Mouse (Mus musculus): ENCODE measurements at regions not wholly inside any gene's neighbourhood (a gene's known extent, or its start where the extent isn't known, plus 50 kb on each side); places are given as distances from the start of the nearest gene placed in this dataset.

DNA sequence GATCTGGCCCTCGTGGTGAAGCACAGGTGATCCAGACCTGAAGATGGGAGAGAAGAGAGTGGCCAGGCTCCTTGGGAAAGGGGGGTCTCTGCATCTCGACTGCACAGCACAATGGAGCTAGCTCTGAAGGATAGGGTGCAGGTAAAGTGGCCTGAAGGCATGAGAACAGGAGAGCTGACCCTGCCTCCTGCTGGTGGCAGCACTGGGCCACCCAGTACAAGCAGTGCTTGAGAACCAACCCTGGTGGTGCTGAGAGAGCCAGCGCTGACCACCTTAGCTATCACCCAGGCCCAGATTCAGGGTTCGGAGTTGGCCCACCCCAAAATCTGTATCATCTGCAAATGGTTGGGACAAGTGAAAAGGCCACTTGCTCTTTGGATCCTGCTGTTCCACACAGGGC is 66.2 kb downstream of the A730009L09Rik start:
- no peak for DNase-seq (ENCODE audit: low spot score)

DNA sequence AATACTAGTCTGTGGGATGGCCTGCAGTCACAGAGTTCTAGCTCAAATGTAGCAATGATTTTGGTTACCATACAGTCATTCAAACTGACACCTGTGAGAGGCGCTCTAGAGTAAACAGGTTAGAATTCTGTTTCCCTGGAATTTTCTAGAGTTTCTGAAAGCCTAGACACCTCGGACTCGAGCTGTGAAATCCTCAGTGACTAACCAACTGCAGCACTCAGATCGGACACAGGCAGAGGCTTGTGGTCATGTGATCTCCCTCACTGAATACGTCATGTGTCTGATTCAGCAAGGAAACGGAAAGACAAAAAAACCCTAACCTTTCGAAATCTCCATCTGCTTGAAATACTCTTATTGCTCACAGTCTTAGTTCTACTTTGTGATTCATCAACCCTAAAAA is 68.4 kb downstream of the A730009L09Rik start:
- DNase-seq (ENCODE audit: low spot score), result peak; percentile 79

DNA sequence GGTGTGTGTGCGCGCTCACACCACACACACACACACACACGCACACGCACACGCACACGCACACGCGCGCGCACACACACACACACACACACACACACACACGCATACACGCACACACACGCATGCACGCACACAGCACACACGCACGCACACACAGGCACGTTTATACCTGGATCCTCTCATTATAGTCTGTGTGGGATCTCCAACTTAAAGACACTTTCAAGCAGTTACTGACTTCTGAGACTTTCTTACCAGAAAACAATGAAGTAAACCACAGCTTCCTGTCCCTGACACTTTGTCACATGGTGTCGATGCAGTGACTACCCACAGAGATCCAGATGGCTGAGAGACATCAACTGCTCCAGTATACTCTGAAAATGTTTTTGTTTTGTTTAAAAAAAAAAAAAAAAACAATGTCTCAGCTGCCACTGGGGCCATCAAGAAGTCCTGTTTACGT is 68.9 kb downstream of the A730009L09Rik start:
- DNase-seq (ENCODE audit: low spot score), result peak; percentile 89

DNA sequence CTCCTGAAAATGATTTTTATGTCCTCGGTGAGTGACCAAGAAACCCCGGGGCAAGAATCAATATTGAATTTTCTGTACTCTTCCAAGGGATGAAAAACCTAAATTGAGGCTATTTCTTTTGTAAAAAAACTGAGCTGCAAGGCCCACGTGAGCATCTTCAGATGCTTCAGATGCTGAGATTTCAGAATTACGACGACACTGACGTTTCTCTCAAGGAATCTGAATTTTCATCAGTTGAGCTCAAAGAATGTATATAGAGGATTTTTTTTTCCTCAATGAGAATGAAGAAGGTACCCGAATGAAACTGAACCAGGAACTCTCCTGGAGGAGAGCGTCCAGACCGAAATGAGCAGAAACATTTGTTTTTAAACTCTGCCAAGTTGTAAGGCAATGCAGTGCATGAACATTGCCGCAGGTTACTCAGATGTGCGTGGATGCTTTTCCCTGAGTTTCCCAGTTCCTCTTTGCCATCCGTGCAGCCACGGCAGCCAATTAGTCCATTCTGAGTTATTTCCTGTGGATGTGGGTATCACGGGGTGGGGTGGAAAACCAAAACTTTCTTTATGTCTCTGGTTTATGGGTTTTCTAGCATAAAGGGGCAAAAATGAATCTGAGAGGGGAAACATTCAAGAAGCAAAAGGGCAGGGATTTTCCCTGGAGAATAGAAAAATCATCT is 69.9 kb downstream of the A730009L09Rik start:
- peak; percentile 38 for DNase-seq (ENCODE audit: low spot score)

DNA sequence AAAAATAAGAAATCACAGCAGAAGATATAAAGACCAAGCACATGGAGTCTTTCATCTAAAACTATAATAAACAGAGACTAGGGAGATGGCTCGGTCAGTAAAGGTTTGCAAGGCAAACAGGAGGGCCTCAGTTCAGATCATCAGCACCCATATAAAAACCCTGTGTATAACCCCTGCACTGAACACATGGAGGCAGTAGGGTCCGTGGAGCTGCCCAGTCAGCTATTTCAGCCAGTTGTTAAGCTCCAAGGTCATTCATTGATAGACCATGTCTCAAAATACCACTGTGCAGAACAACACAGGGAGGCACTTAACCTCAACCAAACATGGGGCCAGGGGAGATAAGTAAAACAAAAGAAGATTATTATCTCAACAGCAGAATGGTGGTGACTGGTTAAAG is 78.1 kb downstream of the A730009L09Rik start:
- DNase-seq (ENCODE audit: low spot score), result no peak

DNA sequence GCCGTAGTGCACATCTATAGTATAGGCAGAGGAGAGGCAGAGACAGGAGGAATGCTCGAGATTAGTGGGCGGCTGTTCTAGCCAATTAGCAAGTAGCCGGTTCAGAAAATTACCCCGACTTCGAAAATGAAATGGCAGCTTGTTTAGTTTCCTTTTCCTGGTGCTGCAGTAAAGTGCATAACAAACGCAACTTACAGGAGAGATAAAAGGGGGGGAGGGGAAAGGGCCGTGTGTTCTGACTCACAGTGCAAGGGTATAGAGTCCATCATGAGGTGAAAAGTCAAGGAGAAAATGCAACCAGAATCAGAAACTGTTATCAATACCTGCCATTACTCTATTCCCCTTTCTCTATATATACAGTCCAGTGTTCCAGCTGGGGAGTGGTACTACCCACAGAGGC is 88.0 kb downstream of the A730009L09Rik start:
- no peak for DNase-seq (ENCODE audit: low spot score)

DNA sequence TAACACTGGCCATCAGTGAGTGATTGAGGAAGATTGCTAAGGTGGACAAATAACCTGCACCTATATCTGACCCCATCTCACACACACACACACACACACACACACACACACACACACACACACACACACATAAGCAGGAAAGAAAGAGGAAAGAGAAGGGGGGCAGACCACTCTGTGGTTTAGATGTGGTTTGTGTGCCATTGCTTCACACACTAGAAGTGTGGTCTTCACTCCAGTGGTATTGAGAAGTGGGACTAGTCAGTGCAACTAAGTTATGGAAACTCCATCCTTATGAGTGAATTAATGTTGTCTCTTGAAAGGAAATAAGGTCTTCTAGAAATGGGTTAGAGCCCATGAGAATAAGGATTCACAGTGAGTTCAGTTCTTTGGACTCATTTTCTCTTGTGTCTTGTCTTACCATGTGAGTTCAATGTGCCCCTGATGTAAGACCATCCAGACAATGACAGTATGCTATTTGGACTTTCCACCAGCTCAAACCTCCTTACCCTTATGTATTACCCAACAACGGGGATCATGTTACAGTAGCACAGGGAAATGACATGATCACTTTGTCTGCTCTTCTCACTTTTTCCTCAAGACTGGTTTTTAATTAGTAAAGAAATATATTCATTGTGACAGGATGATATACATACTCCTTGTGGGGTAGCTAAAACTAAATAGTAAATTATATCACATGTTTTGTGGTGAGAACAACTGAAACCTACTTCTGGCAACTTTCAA is 88.7 kb downstream of the A730009L09Rik start:
- no peak for DNase-seq (ENCODE audit: low spot score)

DNA sequence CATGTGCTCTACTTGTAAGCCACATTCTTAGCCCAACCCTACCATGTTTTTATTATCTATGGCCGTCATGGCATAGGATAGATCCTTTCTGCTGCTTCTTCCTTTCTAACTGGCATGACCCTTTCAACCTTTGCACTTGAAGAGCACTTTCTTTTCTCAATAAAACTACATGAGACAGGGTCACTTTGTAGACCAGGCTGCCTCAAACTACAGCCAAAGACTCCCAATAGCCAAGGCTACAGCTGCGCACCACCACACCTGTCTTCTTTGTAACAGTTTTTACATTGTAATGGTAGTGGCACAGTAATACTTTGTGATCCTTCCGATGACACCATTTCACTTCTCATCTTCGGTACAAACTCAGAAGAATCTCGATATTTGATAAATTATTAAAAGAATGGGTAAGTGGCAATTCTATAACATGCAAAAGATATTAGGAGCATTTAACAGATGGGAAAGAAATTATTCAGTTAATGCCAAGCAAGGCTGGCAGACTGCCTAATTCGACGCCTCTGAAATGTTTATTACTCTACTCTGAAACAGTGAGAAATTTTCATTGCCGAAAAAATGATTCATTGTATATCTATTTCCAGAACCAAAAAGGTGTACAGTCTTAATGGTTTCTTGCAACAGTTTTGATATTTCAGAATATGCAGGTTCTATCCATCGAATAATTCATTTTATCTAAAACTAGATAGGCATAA is 89.5 kb downstream of the A730009L09Rik start:
- no peak for DNase-seq (ENCODE audit: low spot score)

DNA sequence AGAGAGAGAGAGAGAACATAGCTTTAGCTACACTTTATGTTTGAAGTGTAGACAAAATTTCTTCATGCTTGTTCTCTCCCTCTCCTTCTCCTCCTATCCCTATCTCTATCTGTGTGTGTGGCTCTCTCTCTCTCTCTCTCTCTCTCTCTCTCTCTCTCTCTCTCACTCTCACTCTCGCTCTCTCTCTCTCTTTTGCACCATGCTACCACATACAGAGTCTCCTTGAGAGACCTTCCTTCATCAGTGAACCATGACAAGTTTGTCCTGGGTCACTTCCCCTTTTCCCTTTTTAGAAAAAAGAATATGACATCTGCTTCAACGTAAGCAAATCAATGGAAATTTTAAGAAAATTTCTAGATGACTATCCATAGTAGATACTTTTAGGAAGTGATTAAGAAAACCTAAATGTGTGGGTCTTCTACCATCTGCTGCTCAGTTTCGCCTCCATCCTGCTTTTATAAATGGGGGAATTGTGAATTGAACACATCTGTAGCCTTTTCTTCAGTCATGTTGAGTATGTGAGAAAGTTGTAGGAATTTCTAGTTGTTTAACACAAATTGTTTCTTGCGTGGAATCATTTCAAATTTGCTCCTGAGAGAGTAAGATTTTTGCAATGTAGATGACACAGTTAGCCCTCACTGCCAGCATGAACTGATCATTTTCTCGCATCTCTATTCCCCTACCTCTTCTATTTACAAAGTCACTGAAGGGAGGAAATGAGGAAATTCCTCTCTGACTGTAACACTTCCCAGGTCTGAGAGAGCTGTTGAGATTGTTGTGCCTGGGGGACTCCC is 91.3 kb downstream of the A730009L09Rik start:
- no peak for DNase-seq (ENCODE audit: low spot score)

DNA sequence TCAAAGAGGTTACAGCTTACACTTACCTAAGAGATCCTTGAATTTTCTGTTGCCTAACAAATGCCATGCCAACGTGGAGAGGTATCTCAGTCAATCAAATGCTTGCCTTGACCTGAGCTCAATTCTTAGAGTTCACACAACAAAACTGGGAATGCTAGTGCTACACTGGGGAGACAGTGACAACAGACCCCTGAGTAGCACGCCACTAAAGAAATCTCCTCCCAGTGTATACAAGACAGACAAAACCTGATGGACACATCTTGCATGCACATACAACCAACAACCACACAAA is 91.8 kb downstream of the A730009L09Rik start:
- DNase-seq (ENCODE audit: low spot score), result no peak

DNA sequence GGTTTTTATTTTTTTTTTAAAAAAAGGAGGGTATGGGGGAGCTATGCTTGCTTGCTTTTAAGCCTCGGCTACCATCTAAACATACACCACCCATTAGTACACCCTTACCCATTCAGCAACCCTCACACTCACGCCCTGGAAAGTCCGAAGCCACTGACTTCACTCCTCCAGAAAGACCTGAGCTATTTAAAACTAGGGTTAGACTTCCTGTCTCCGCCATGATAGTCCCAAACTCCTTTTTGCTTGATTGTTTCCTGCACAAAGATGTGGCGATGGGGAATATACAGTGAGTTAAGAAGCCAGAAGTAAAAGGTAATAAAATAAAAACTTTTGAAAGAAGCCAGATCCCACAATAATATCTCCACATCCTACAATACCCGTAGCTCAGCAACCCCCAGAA is 92.6 kb downstream of the A730009L09Rik start:
- DNase-seq (ENCODE audit: low spot score), result no peak

DNA sequence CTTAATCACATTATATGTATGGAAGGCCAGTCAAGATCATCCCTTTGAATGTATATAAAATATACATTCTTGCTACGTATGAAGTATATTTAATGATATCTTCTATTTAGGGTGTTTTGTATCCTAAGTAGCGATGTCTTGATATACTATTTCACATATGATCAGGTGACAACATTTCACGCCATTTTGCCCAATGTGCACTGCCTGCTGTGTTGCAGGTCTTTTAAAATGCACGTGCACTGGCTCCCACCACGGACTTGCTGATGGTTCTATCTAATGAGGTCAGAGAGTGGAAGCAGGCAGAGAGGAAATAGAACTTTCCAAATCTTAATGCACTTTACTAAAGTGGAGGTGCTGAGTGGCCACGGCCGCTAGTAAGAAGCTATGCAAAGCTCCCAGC is 100.8 kb downstream of the A730009L09Rik start:
- no peak for DNase-seq (ENCODE audit: low spot score)

DNA sequence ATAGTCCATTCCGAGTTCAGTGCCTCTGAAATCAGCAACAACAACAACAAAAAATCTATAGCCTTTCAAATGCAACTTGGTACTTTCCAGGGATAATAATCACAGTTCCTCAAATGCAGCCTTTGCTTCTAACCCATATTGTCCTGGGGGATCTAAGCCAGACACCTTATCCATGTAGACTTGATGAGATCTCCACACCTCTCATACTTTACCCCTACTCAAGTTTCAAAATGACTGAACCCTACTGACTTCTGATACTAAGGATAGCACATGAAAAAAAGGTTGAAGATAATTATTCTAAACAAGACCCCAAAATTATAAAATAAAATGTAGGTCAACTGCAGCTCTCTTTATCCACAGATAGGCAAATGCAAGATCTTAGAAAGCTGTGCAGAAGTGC is 101.2 kb downstream of the A730009L09Rik start:
- no peak for DNase-seq (ENCODE audit: low spot score)

DNA sequence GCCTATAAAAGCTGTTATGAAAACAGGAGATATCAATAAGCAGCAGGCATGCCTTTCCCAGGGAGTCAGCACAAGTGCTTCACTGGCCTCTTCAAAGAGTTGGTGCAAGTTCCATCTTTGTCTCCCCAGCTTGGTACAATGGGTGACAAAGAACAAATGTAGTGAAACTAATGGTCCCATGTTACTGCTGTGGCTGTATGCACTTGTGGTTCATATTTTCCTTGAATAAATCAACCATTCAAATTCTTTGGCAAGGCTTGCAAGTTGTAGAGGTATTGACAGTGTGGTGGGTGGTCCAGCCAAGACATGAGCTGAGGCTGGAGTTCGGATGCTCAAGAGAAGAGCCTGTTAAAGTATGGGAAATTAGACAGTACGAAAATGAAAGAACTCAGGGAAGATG is 103.5 kb downstream of the A730009L09Rik start:
- no peak for DNase-seq (ENCODE audit: low spot score)

DNA sequence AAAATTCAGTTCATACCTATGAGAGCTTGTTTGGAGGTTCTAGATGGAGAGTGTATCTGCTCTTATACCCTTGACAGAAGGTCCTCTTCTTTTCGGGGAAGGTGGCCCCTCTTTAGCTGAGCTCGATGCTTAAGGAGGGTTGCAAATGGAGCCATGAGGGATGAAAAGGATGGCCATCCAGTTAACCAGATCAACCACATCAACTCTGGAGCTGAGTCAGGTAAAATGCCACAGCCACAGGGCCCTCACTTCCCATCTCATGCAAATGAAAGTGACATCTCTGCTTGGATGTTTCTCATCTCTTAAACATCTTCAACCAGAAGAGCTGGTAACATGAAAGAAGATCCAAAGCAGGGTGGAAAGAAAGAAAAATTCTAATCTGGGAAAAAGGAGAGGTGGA is 105.0 kb downstream of the A730009L09Rik start:
- DNase-seq (ENCODE audit: low spot score), result no peak

DNA sequence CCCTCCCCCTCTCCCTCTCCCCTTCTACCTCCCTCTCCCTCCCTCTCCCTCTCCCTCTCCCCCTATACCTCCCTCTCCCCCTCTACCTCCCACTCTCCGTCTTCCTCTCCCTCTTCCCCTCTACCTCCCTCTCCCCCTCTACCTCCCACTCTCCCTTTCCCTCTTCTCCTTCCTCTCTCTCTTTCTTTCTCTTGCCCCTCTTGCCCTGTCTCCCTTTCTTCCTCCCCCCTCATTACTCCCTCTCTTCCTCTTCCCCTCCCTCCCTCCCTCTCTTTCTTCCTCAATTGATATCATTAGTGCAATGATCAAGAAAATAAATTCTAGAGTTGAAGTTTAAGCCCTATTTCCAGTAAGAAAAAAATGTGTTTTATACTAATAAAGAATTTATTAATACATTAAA is 105.9 kb downstream of the A730009L09Rik start:
- no peak for DNase-seq (ENCODE audit: low spot score)

DNA sequence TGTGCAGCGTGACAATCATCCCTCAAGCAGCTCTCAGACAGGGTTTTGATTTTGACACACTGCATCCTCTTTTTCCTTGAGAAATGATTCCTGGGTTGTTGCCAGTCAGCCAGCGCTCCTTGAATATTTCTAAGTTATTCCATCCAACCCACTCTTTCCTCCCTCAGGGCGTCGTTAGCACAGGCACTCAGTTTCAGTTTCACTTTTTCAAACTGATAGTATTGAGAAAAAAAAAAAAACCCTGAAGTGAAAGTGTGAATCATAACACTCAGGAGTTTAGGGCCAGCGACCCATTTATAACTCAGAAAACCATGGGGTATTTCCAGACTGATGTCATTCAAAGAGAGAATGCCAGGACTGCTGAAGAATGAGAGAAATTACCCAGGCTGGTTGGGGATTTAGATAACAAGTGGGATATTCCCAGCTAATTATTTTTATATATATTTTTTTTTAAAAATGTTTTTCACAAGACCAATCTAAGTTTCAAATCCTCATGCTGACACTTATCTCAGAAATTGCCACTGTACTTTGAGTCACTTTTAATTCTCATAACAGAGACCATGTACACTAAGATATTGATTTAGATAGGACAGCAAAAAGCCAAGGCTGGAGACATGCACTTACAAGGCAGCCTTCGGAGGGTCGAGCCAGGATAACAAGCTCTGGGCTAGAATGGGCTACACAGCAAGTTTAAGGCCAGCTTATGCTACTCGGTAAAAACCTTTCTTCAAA is 106.5 kb downstream of the A730009L09Rik start:
- peak; percentile 53 for DNase-seq (ENCODE audit: low spot score)

DNA sequence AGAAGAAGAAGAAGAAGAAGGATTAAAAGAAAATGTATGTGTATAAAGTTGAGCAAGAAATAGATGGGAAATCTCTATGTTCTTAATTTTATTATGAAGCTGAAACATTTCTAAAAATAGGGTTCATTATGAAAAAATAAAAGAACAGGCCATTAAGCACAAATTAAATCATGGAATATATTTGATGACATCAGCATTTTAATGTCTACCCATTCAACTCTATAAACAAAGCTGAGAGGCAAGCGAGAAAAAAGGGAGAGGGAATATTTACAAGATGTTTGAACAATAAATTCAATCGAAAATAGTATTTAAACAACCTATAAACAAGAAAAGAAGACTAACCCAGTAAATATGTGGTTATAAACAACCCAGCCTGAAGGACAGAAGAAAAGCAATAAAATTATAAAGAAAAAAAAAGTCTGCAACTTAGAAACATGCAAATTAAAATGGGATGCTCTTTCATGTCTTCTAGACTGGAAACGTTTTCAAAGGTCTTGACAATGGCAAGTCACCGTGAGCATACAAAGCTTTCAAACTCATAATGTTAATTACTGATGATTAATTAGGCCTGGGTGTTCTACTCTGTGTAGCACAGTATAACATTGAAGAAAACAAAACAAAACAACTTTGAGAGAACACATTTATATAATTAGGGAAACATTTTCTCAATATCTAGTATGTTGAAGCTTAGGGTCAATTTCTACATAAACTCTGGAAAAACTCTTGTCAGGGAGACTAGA is 108.6 kb downstream of the A730009L09Rik start:
- no peak for DNase-seq (ENCODE audit: low spot score)

DNA sequence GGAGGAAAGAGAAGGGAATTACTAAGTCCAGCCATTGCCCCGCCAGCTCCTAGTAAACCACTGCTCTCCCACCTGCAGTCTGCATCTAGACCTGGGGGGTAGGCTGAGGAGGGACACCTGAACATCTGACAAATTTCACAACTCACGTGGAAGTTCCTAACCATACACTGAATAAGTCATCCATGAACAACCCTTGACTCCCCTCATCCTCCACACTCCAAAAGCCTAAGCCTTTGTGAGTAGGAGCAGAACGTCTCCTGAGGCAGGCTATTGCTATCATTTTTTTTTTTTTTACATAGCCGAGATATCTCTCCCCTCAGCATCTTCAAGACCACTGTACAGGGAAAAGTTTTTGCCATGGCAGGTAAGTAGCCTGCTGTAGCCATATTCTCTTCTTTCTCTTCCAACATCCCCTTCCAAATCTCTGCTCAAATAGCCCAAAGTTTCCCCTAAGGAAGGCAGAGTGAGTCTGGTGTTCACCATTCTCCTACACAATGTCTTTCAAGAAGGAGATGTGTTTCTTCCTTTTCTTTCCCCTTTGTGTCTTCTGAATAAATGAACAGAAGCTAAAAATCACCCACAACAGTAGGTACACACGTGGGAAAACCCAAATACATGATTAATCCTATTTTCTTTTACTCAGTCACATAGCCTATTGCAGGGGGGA is 109.7 kb downstream of the A730009L09Rik start:
- DNase-seq (ENCODE audit: low spot score), result no peak

DNA sequence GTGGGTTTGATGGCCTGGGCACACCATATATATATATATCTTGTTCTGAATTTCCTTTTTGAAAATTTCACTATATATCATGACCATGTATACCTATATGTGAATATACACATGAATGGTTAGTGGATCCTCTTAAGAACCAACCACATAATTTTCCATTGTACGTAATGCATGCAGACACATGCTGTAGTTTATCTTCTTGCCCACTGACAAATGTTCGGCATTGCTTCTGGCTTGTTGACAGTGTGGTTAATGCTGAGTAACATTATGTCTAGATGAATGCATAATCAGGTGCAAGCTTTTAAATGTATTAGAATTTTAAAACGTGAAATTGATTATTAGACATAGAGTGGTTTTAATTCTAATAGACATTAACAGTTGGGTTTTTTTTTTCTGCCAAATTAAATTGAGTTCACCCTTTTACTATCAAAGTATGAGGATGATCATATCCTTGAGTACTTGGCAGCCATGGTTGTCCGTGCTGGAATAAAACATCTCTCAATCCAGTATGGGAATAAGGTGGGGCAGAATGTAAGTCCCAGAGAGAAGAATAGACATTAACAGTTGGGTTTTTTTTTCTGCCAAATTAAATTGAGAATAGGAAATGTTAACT is 110.3 kb downstream of the A730009L09Rik start:
- DNase-seq (ENCODE audit: low spot score), result no peak
